Mouse (Mus musculus) CH12.LX (cell line): ENCODE measurements around the gene Tmem52.
"Not testable (repeated sequence)": the region's sequence is repeated elsewhere in the genome, so short reads cannot be mapped to it uniquely, and the experiment has no call there.

Experiments
- CTCF ChIP-seq, 2 experiments: IDR thresholded peaks in 1 of 2; conservative IDR thresholded peaks in 1 of 2; 2 replicates each; pipeline ENCODE4 v1.5.1; 2011 to 2012; ENCODE audit warnings: low read depth in 2 of 2, low read length in 2 of 2, improper control_type of control experiment in 1 of 2, inconsistent platforms in 1 of 2, mild to moderate bottlenecking in 1 of 2, moderate library complexity in 1 of 2
- E2F4 ChIP-seq: IDR thresholded peaks from 2 replicates; pipeline ENCODE4 v1.6.1; 2011; ENCODE audit warnings: low read depth, low read length, improper control_type of control experiment; ENCODE audit not compliant: insufficient replicate concordance
- EP300 ChIP-seq: IDR thresholded peaks from 2 replicates; pipeline ENCODE4 v1.6.1; 2011; ENCODE audit warnings: low read length, improper control_type of control experiment
- ETS1 ChIP-seq: conservative IDR thresholded peaks from 2 replicates; pipeline ENCODE4 v1.6.1; 2012; ENCODE audit warnings: low read depth, mild to moderate bottlenecking, inconsistent platforms, low read length, improper control_type of control experiment, moderate library complexity
- GABPA ChIP-seq: IDR thresholded peaks from 2 replicates; pipeline ENCODE4 v1.6.1; 2012; ENCODE audit warnings: low read depth, low read length, improper control_type of control experiment, inconsistent platforms; ENCODE audit not compliant: insufficient replicate concordance
- KAT2A ChIP-seq: IDR thresholded peaks from 2 replicates; pipeline ENCODE4 v1.6.1; 2012; ENCODE audit warnings: low read length, improper control_type of control experiment, inconsistent platforms; ENCODE audit not compliant: insufficient replicate concordance
- MEF2A ChIP-seq: IDR thresholded peaks from 2 replicates; pipeline ENCODE4 v1.6.1; 2014; ENCODE audit warnings: low read depth, mild to moderate bottlenecking, inconsistent platforms, low read length, improper control_type of control experiment, borderline replicate concordance
- NRF1 ChIP-seq: IDR thresholded peaks from 2 replicates; pipeline ENCODE4 v1.6.1; 2014; ENCODE audit warnings: low read depth, mild to moderate bottlenecking, inconsistent platforms, low read length, improper control_type of control experiment, moderate library complexity
- POLR2A ChIP-seq: IDR thresholded peaks from 2 replicates; pipeline ENCODE4 v1.6.1; 2011; ENCODE audit warnings: low read depth, mild to moderate bottlenecking, improper control_type of control experiment, low read length
- USF1 ChIP-seq: IDR thresholded peaks from 2 replicates; pipeline ENCODE4 v1.6.1; 2014; ENCODE audit warnings: low read depth, mild to moderate bottlenecking, inconsistent platforms, low read length, improper control_type of control experiment
- ZNF384 ChIP-seq: IDR thresholded peaks from 2 replicates; pipeline ENCODE4 v1.6.1; 2012; ENCODE audit warnings: low read depth, low read length, improper control_type of control experiment, inconsistent platforms

GRCm38 (mm10) chr4:155473796-155474195 lies 4.9 kb downstream of the Tmem52 start:
- TF ChIP-seq USF1; POLR2A; E2F4; GABPA; EP300; ETS1; NRF1; MEF2A; ZNF384; KAT2A; CTCF (conservative IDR thresholded peaks at IDR 0.05 in 1 of 2, IDR thresholded peaks at IDR 0.05 in 1 of 2; ENCODE audit: low read depth in 2 of 2, low read length in 2 of 2): not testable (repeated sequence)
